Mouse (Mus musculus): Measurements from ENCODE around the gene Pcca. TPM values are rescaled to one million over a fixed set of nuclear protein-coding genes. Genes with fewer than 3 reads are reported as not detected.

The Pcca gene
- polyA plus RNA-seq, 1 experiment from 2014 or later, result 15.8 TPM

- H3K4me1 ChIP-seq (replicated peaks), result no peaks in the 10 kb centered on the region
- no peaks in the 10 kb centered on the region for H3K9me3 ChIP-seq (replicated peaks)
- no peaks in the 10 kb centered on the region for H3K27me3 ChIP-seq
- ATAC-seq (ENCODE audit: insufficient read depth), result no peak
- no peak overlapping the region for H3K4me3 ChIP-seq (replicated peaks)
- no peak overlapping the region for H3K27ac ChIP-seq (replicated peaks)
- 62% methylated on average over 4 of the region's 4 CpGs for WGBS (ENCODE audit: insufficient replicate concordance)
- no peak overlapping the region for H3K4me2 ChIP-seq
- H3K9ac ChIP-seq, result no peak overlapping the region
- no peaks in the 10 kb centered on the region for H3K36me3 ChIP-seq (replicated peaks)
Measured at GRCm38 (mm10) chr14:122800296-122800695, 266.2 kb downstream of the Pcca start.

- no peak overlapping the region for H3K9ac ChIP-seq
- H3K27me3 ChIP-seq, result no peaks in the 10 kb centered on the region
- H3K9me3 ChIP-seq (replicated peaks), result no peaks in the 10 kb centered on the region
- no peak for ATAC-seq (ENCODE audit: insufficient read depth)
- H3K4me3 ChIP-seq (replicated peaks), result no peak overlapping the region
- H3K4me1 ChIP-seq (replicated peaks), result no peaks in the 10 kb centered on the region
- H3K36me3 ChIP-seq (replicated peaks), result no peaks in the 10 kb centered on the region
- no peak overlapping the region for H3K27ac ChIP-seq (replicated peaks)
- H3K4me2 ChIP-seq, result no peak overlapping the region
- WGBS (ENCODE audit: insufficient replicate concordance), result 69% methylated on average over 3 of the region's 3 CpGs
Measured at GRCm38 (mm10) chr14:122821002-122821401, 286.9 kb downstream of the Pcca start.

GRCm38 (mm10) chr14:122823791-122824190, 289.7 kb downstream of the Pcca start:
- Histone ChIP-seq H3K27me3 (no peaks in the 10 kb centered on the region), H3K4me3 (replicated peaks) (no peak overlapping the region), H3K4me1 (replicated peaks) (no peaks in the 10 kb centered on the region), H3K9me3 (replicated peaks) (no peaks in the 10 kb centered on the region), H3K36me3 (replicated peaks) (no peaks in the 10 kb centered on the region), H3K9ac (no peak overlapping the region), H3K27ac (replicated peaks) (no peak overlapping the region), H3K4me2 (no peak overlapping the region)
- 25% methylated on average over 2 of the region's 2 CpGs for WGBS (ENCODE audit: insufficient replicate concordance)
- no peak for ATAC-seq (ENCODE audit: insufficient read depth)

GRCm38 (mm10) chr14:122825464-122825863, 291.3 kb downstream of the Pcca start:
- WGBS (ENCODE audit: insufficient replicate concordance), result 63% methylated on average over 2 of the region's 2 CpGs
- ATAC-seq (ENCODE audit: insufficient read depth), result no peak
- Histone ChIP-seq H3K36me3 (replicated peaks) (no peaks in the 10 kb centered on the region), H3K4me1 (replicated peaks) (no peaks in the 10 kb centered on the region), H3K27me3 (no peaks in the 10 kb centered on the region), H3K4me2 (no peak overlapping the region), H3K9ac (no peak overlapping the region), H3K4me3 (replicated peaks) (no peak overlapping the region), H3K27ac (replicated peaks) (no peak overlapping the region), H3K9me3 (replicated peaks) (no peaks in the 10 kb centered on the region)

- ATAC-seq (ENCODE audit: insufficient read depth), result no peak
- Histone ChIP-seq H3K4me3 (replicated peaks) (no peak overlapping the region), H3K36me3 (replicated peaks) (no peaks in the 10 kb centered on the region), H3K27ac (replicated peaks) (no peak overlapping the region), H3K27me3 (no peaks in the 10 kb centered on the region), H3K9ac (no peak overlapping the region), H3K4me2 (no peak overlapping the region), H3K9me3 (replicated peaks) (no peaks in the 10 kb centered on the region), H3K4me1 (replicated peaks) (no peaks in the 10 kb centered on the region)
- WGBS (ENCODE audit: insufficient replicate concordance), result 59% methylated on average over 1 of the region's 1 CpGs
Measured at GRCm38 (mm10) chr14:122830433-122830832, 296.3 kb downstream of the Pcca start.

GRCm38 (mm10) chr14:122833666-122834065, 299.5 kb downstream of the Pcca start:
- Histone ChIP-seq H3K4me2 (no peak overlapping the region), H3K27ac (replicated peaks) (no peak overlapping the region), H3K36me3 (replicated peaks) (no peaks in the 10 kb centered on the region), H3K4me3 (replicated peaks) (no peak overlapping the region), H3K9ac (no peak overlapping the region), H3K4me1 (replicated peaks) (no peaks in the 10 kb centered on the region), H3K27me3 (no peaks in the 10 kb centered on the region), H3K9me3 (replicated peaks) (no peaks in the 10 kb centered on the region)
- ATAC-seq (ENCODE audit: insufficient read depth), result no peak
- WGBS (ENCODE audit: insufficient replicate concordance), result 51% methylated on average over 3 of the region's 3 CpGs

GRCm38 (mm10) chr14:122834753-122835152, 300.6 kb downstream of the Pcca start:
- Histone ChIP-seq H3K9me3 (replicated peaks) (no peaks in the 10 kb centered on the region), H3K36me3 (replicated peaks) (no peaks in the 10 kb centered on the region), H3K4me1 (replicated peaks) (no peaks in the 10 kb centered on the region), H3K27me3 (no peaks in the 10 kb centered on the region), H3K4me2 (no peak overlapping the region), H3K4me3 (replicated peaks) (no peak overlapping the region), H3K9ac (no peak overlapping the region), H3K27ac (replicated peaks) (no peak overlapping the region)
- 82% methylated on average over 1 of the region's 1 CpGs for WGBS (ENCODE audit: insufficient replicate concordance)
- ATAC-seq (ENCODE audit: insufficient read depth), result no peak

- no peak overlapping the region for H3K27ac ChIP-seq (replicated peaks)
- no peak overlapping the region for H3K9ac ChIP-seq
- H3K36me3 ChIP-seq (replicated peaks), result no peaks in the 10 kb centered on the region
- no peaks in the 10 kb centered on the region for H3K27me3 ChIP-seq
- no peaks in the 10 kb centered on the region for H3K9me3 ChIP-seq (replicated peaks)
- no peaks in the 10 kb centered on the region for H3K4me1 ChIP-seq (replicated peaks)
- no peak for ATAC-seq (ENCODE audit: insufficient read depth)
- 59% methylated on average over 7 of the region's 7 CpGs for WGBS (ENCODE audit: insufficient replicate concordance)
- H3K4me3 ChIP-seq (replicated peaks), result no peak overlapping the region
- no peak overlapping the region for H3K4me2 ChIP-seq
Measured at GRCm38 (mm10) chr14:122835487-122836190, 301.5 kb downstream of the Pcca start.

- ATAC-seq (ENCODE audit: insufficient read depth), result no peak
- Histone ChIP-seq H3K27ac (replicated peaks) (no peak overlapping the region), H3K27me3 (no peaks in the 10 kb centered on the region), H3K36me3 (replicated peaks) (no peaks in the 10 kb centered on the region), H3K4me2 (no peak overlapping the region), H3K9ac (no peak overlapping the region), H3K4me3 (replicated peaks) (no peak overlapping the region), H3K4me1 (replicated peaks) (no peaks in the 10 kb centered on the region), H3K9me3 (replicated peaks) (no peaks in the 10 kb centered on the region)
- WGBS (ENCODE audit: insufficient replicate concordance), result 43% methylated on average over 4 of the region's 4 CpGs
Measured at GRCm38 (mm10) chr14:122836221-122836620, 302.1 kb downstream of the Pcca start.

GRCm38 (mm10) chr14:122837018-122837417, 302.9 kb downstream of the Pcca start:
- no peaks in the 10 kb centered on the region for H3K27me3 ChIP-seq
- H3K9ac ChIP-seq, result no peak overlapping the region
- 58% methylated on average over 2 of the region's 2 CpGs for WGBS (ENCODE audit: insufficient replicate concordance)
- H3K4me2 ChIP-seq, result no peak overlapping the region
- no peak for ATAC-seq (ENCODE audit: insufficient read depth)
- H3K4me1 ChIP-seq (replicated peaks), result no peaks in the 10 kb centered on the region
- H3K4me3 ChIP-seq (replicated peaks), result no peak overlapping the region
- H3K36me3 ChIP-seq (replicated peaks), result no peaks in the 10 kb centered on the region
- no peaks in the 10 kb centered on the region for H3K9me3 ChIP-seq (replicated peaks)
- H3K27ac ChIP-seq (replicated peaks), result no peak overlapping the region

- Histone ChIP-seq H3K36me3 (replicated peaks) (no peaks in the 10 kb centered on the region), H3K9me3 (replicated peaks) (no peaks in the 10 kb centered on the region), H3K27ac (replicated peaks) (no peak overlapping the region), H3K9ac (no peak overlapping the region), H3K4me1 (replicated peaks) (no peaks in the 10 kb centered on the region), H3K4me2 (no peak overlapping the region), H3K27me3 (no peaks in the 10 kb centered on the region), H3K4me3 (replicated peaks) (no peak overlapping the region)
- ATAC-seq (ENCODE audit: insufficient read depth), result no peak
- WGBS (ENCODE audit: insufficient replicate concordance), result 33% methylated on average over 5 of the region's 5 CpGs
Measured at GRCm38 (mm10) chr14:122852506-122853057, 318.5 kb downstream of the Pcca start.

GRCm38 (mm10) chr14:122859792-122860191, 325.7 kb downstream of the Pcca start:
- Histone ChIP-seq H3K4me1 (replicated peaks) (no peaks in the 10 kb centered on the region), H3K9me3 (replicated peaks) (no peaks in the 10 kb centered on the region), H3K36me3 (replicated peaks) (no peaks in the 10 kb centered on the region), H3K4me2 (no peak overlapping the region), H3K27me3 (no peaks in the 10 kb centered on the region), H3K9ac (no peak overlapping the region), H3K27ac (replicated peaks) (no peak overlapping the region), H3K4me3 (replicated peaks) (no peak overlapping the region)
- no peak for ATAC-seq (ENCODE audit: insufficient read depth)
- WGBS (ENCODE audit: insufficient replicate concordance), result 51% methylated on average over 1 of the region's 1 CpGs

Measured in liver, embryonic 15.5 days (tissue).